Mouse (Mus musculus): Measurements from ENCODE around the gene Sh3pxd2b. TPM values are rescaled to one million over a fixed set of nuclear protein-coding genes. Genes with fewer than 3 reads are reported as not detected.
A peak's percentile ranks its signal among the peaks of the same experiment; 100 is the strongest.

The Sh3pxd2b gene
- total RNA-seq, 1 experiment from 2014 or later, result 3.0 TPM

DNA sequence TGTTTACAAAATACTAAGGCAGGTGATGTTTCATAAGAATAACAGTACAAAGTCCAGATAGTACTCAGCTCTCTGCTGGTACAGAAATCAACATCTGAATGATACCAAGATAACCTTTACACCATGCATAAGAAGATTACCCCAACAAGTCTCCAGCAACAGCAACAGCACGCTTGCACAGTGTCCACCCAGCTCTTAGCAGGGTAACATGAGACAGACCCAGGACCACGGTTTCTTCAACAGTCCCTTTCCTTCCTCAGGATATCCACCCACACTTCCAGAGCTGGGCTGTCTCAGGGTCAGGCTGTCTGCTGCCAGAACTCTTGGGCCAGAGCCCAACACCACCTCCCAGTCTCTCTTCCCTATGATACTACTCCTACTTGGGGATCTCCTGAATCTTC is 8.5 kb upstream of the Sh3pxd2b start:
- ATAC-seq (replicated peaks; ENCODE audit: low read depth, poor library complexity, severe bottlenecking), result no peak

DNA sequence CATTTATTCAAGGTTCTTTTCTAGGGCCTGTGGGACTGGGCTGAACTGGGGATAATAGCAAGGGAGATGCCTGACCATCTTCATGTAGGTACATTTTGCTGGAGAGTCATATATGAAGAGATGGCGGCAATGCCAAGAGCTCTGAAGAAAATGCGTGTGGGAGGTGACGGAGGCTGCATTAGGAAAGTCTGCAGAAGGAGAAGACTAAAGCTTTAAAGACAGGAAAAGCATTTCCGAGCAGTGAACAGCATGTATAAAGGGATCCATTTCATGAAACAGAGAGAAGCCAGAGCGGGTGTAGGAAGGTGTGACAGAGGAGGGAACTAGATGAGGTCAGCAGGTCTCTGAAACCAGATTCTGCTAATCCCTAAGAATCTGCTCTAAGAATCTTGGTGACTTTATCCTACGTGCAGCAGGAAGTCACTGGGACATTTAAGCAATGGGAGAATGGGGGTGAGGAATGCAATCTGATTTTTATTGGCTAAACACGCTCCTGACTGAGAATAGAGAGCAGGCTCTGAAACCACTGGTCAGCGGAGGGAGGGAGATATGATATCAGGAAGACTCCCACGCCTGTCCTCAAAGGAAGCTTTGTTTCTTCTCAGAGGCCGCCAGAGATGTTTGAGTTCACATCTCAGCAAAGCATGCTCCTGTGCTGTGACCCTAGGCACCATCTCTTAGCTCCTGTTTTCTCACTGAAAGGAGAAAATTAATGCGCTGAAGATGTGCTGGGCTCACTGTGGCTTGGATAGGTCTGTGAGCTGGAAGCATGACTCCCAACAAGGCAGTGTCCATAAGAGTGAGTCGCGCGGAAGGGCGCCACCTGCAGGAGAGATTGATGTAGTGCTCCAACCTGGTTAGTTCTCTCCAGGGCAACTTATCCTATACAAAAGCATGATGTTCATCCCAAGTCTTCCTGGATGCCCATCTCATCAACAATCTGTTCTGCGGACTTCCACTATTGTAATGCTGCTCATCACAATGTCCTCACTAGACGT is 6.8 kb upstream of the Sh3pxd2b start:
- peak; percentile 61 for ATAC-seq (replicated peaks; ENCODE audit: low read depth, poor library complexity, severe bottlenecking)

GRCm38 (mm10) chr11:32342770-32343191 is 4.8 kb upstream of the Sh3pxd2b start:
- peak; percentile 71 for ATAC-seq (replicated peaks; ENCODE audit: low read depth, poor library complexity, severe bottlenecking)

DNA sequence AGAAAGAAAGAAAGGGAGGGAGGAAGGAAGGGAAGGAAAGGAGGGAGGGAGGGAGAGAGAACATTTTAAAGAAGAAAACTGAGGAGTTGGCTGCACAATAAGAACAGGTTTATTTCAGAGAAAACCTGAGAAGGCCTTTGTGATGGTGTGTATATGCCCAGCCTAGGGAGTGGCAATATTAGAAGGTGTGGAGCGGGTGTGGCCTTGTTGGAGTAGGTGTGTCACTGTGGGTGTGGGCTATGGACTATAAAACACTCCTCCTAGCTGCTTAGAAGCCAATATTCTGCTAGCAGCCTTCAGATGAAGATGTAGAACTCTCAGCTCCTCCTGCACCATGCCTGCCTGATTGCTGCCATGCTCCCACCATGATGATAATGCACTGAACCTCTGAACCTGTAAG is 4.3 kb upstream of the Sh3pxd2b start:
- no peak for ATAC-seq (replicated peaks; ENCODE audit: low read depth, poor library complexity, severe bottlenecking)

DNA sequence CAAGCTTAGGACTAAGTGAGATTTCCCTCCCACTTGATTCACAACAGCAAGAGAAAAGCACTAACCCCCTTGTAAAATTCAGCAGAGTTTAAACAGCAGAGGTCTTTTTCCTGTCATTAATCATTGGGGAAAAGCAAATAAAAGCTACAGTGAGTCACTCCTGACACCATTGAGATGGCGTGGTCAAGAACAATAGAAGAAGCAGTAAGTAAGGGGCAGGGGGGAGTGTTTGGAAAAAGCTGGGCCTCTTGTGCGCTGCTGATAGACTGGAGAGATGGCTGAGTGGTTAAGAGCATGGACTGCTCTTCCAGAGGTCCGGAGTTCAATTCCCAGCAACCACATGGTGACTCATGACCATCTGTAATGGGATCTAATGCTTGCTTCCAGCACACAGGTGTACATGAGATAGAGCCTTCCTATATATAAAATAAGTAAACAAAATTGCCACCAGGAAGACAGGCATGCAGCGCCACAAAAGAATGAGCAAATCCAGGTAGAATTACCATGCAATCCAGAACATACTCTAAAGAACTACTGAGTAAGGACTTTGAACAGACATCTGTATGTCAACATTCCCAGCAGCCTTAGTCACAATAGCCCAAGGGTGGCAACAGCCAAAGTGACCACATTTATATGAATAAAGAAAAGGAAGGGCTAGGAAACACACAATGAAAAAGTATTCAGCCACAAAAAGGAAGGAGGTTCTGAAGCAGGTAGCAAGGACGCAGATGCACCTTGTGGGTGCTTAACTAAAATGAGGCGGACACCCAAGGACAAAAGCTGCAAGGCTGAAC is 1.9 kb upstream of the Sh3pxd2b start:
- no peak for ATAC-seq (replicated peaks; ENCODE audit: low read depth, poor library complexity, severe bottlenecking)

GRCm38 (mm10) chr11:32347264-32347606 is 385 bp upstream of the Sh3pxd2b start:
- ATAC-seq (replicated peaks; ENCODE audit: low read depth, poor library complexity, severe bottlenecking), result no peak

DNA sequence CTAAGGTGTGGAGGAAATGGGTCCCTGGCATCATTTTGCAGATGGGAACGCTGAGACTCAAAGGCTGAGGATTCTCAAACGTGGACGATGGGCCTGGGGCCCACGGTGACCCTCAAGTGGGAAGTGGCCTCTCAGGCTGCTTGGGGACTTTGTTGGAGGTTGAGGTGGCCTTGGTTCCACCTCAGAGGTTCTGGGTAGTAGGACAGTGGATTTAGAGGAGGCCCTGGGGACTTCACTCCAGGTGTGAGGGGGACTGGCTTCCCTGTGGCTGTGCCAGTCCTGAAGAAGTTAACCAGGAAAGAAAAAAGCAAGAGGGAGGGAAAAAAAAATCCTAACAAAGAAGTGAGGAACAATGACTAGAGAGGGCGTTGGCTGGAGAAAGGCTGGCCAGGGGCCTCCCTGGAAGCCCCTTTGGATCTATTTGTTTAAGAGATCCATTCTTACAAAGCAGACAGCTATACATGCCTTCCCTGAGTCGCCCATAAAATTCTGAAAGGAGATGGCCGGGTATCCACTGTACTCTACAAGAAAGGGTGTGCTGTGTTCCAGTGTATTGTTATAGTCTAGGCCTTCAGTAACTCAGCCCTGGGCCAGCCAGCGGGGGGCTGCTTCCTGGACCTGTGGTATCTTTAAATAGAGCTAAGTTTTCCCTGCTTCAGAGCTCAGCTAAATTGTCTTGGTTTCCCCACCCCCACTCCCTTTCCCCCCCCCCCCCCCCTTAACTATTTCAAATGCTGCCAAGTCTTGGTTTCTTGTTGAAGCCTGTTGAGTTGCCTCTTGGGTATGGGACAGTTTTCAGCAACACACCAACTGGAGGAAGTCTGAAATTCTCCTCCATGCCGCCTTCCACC is 1.0 kb downstream of the Sh3pxd2b start:
- ATAC-seq (replicated peaks; ENCODE audit: low read depth, poor library complexity, severe bottlenecking), result no peak

DNA sequence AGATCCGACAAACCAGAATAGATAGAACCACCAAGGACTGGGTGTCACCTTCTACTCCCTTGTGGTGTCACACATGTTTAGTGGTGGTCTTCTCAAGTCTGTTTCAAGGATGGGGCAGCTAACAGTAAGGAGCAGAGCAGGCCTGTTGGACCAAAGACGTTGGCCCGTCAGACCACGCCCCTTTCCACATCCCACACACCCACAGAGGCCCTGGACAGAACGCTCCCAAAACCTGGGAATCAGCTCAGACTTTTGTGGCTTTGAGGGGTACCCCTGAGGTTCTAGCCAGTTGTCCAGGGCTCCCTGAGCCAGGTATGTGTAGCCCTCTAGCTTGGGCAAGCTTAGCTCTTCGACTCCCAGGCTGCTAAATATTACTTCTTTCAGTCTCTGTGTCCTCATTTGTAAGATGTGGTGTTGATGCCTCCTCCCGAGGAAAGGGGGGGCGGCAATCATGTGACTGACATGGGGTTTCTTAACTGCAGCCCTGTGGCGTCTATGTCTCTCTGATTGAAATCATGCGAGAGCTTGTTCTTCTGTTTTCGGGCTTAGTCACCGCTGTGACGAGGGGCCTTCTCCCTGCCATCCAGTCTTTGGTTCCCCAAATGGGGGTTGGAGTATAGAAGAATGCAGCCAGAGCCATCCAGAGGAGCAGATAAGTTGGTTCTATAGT is 1.8 kb downstream of the Sh3pxd2b start:
- peak; percentile 77 for ATAC-seq (replicated peaks; ENCODE audit: low read depth, poor library complexity, severe bottlenecking)

DNA sequence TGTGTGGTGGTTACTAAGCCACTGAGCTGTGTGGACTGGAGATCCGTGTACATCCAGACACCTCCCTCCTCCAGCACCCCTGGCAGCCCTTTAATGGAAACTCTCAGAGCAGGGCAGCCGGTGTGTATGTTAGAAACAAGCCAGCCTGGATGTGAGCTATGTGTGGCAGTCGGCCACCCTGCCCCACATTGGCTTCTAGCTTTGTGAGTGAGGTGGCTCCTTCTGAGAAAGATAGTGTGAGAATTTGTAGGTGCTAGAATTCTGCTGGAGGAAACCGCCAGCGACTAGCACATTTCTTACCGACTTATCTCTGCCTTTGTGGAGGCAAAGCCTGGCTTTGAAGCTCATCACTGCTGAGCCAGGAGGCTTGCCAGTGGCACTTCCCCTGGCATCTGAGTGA is 5.3 kb downstream of the Sh3pxd2b start:
- ATAC-seq (replicated peaks; ENCODE audit: low read depth, poor library complexity, severe bottlenecking), result no peak

DNA sequence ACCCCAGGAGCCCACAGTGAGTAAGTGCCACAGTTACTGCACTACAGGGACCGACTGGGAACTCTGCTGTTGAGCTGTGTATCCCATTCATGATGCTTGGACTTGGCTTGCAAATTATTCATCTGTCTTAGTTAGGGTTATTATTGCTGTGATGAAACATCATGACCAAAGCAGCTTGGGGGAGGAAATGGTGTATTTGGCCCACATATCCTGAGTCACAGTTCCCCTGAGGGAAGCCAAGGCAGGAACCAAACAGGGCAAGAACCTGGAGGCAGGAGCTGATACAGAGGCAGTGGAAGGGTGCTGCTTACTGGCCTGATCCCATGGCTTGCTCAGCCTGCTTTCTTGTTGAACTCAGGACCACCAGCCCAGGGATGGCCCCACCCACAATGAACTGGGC is 7.8 kb downstream of the Sh3pxd2b start:
- ATAC-seq (replicated peaks; ENCODE audit: low read depth, poor library complexity, severe bottlenecking), result no peak

DNA sequence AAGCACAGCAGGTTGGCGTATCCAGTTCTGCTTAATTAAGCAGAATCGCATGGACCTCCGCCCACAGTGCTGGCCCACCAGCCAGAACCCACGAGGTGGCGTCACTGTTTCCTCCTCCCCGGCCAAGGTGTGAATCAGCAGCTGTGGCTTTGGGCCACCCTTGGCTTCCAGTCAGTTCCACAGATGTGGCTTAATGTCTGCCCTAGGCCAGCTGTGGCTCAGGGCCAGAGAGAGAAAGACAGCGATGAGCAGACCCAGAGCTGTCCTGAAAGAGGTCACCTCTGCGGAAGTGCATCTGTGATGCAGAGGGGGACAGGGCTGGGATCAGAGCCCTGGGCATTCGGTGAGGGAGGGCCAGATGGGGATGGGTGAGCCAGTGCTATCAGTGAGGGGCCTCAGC is 10.1 kb downstream of the Sh3pxd2b start:
- ATAC-seq (replicated peaks; ENCODE audit: low read depth, poor library complexity, severe bottlenecking), result peak; percentile 88

DNA sequence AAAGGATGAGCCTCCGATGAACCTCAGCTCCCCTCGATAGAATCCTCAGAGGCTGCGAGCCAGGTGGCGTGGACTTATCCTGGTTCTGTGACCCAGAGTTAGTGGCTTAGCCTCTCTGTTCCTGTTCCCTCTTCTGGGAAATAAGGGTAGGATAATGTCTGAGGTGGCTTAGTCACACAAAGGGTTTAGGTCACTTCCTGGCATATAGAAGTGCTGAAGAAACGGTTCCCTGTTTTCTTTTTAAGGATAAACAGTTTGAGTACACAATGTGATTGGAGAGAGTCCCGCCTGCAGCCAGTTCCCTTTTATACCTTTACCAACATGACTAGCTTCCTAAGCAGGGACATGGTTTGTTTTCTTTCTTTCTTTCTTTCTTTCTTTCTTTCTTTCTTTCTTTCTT is 10.8 kb downstream of the Sh3pxd2b start:
- no peak for ATAC-seq (replicated peaks; ENCODE audit: low read depth, poor library complexity, severe bottlenecking)

- ATAC-seq (replicated peaks; ENCODE audit: low read depth, poor library complexity, severe bottlenecking), result no peak
Observed at GRCm38 (mm10) chr11:32359566-32359965, 11.9 kb downstream of the Sh3pxd2b start.

- ATAC-seq (replicated peaks; ENCODE audit: low read depth, poor library complexity, severe bottlenecking), result no peak
Observed at GRCm38 (mm10) chr11:32361774-32362173, 14.2 kb downstream of the Sh3pxd2b start.

GRCm38 (mm10) chr11:32363188-32363587 is 15.6 kb downstream of the Sh3pxd2b start:
- no peak for ATAC-seq (replicated peaks; ENCODE audit: low read depth, poor library complexity, severe bottlenecking)

GRCm38 (mm10) chr11:32363610-32364220 is 16.1 kb downstream of the Sh3pxd2b start:
- no peak for ATAC-seq (replicated peaks; ENCODE audit: low read depth, poor library complexity, severe bottlenecking)

DNA sequence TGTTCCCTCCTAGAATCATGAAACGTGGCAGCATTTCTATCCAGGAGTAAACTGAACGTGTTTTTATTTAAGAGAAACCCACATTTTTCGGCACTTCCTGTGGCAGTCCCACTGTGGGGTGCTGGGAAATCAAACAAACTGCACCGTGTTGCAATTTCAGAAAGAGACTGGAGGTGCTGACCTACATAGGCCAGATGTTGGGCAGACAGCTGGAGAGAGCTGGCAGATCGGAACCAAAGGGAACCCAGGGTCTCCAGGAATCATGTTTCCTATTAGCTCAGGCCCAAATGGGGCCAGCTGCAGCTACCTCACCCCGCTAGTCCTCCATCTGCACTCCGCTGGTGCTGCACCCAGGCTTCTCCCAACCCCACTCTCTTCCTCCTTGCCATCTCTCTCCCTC is 16.8 kb downstream of the Sh3pxd2b start:
- ATAC-seq (replicated peaks; ENCODE audit: low read depth, poor library complexity, severe bottlenecking), result no peak

DNA sequence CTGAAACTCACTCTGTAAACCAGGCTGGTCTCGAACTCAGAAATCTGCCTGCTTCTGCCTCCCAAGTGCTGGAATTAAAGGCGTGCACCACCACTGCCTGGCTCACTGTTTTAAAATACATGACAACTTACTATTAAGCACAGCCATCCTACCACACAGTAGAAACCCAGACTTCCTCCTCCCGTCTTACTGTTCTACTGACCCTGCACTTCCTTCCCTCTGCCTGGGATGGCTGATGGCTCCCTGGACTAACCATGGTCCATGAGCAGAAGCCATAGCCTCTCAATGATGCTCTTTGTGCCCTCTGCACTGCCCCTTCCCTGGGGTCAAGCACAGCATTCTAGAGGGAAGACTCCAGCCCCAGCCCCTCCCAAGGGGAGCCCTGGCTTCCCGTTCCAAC is 17.9 kb downstream of the Sh3pxd2b start:
- ATAC-seq (replicated peaks; ENCODE audit: low read depth, poor library complexity, severe bottlenecking), result no peak

DNA sequence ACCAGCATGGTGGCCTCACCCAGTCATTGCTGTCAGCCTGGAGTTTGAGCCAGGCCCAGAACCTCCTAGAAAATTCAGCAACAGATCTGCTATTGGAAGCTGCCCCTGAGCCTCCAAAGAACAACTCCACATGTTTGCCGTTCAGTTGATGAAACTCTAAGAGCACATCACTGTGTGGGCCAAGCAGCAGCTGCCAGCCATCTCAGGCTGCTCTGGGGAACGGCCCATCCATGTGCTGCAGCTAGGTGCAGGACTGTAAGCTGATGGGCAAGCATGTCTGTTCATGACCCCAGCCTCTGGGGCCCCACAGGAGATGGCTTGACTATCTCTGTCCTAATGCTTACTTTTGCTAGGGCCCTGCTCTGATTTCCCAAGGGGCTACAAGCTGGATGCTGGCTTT is 19.4 kb downstream of the Sh3pxd2b start:
- ATAC-seq (replicated peaks; ENCODE audit: low read depth, poor library complexity, severe bottlenecking), result no peak

Measured in common myeloid progenitor, adult 5-6 weeks (primary cell).